In genomic region chr14:121274985-121275384, GRCm38 (mm10) we compare ENCODE assay signal across 16 mouse cellular contexts.
"Had no signal": no experiment of that assay in that cellular context is flagged by ENCODE, and none has a peak within 500 bp of the region (broad histone marks: within the 10 kb centered on the region; RNA-seq: fewer than 3 reads in every experiment).

No protein-coding gene starts in this region.

- H3K4me3 ChIP-seq: kidney, embryonic 15.5 days; liver, embryonic 13.5 days; midbrain, embryonic 12.5 days; midbrain, embryonic 15.5 days; neural tube, embryonic 12.5 days; neural tube, embryonic 15.5 days had no signal

- ATAC-seq: intestine, postnatal 0 days; lung, postnatal 0 days; midbrain, embryonic 15.5 days had no signal

- H3K4me2 ChIP-seq: kidney, embryonic 15.5 days; liver, embryonic 13.5 days; midbrain, embryonic 12.5 days; midbrain, embryonic 15.5 days; neural tube, embryonic 12.5 days; neural tube, embryonic 15.5 days had no signal

- H3K27me3 ChIP-seq: kidney, embryonic 15.5 days; liver, embryonic 13.5 days; midbrain, embryonic 12.5 days; midbrain, embryonic 15.5 days; neural tube, embryonic 12.5 days; neural tube, embryonic 15.5 days had no signal

- H3K9me3 ChIP-seq: kidney, embryonic 15.5 days; liver, embryonic 13.5 days; midbrain, embryonic 12.5 days; midbrain, embryonic 15.5 days; neural tube, embryonic 12.5 days; neural tube, embryonic 15.5 days had no signal

- H3K4me1 ChIP-seq: kidney, embryonic 15.5 days; liver, embryonic 13.5 days; midbrain, embryonic 12.5 days; midbrain, embryonic 15.5 days; neural tube, embryonic 12.5 days had no signal

- H3K9ac ChIP-seq: kidney, embryonic 15.5 days; liver, embryonic 13.5 days; midbrain, embryonic 12.5 days; midbrain, embryonic 15.5 days; neural tube, embryonic 12.5 days; neural tube, embryonic 15.5 days had no signal

- DNase-seq: kidney, adult 8-10 months; kidney, postnatal 14 days; kidney, postnatal 4 days; liver, embryonic 13.5 days; lung, adult 2 months; right cerebral cortex, adult 18-20 months; right cerebral cortex, postnatal 25 days; thymus, postnatal 25 days had no signal

- H3K27ac ChIP-seq: kidney, embryonic 15.5 days; liver, embryonic 13.5 days; macrophage; midbrain, embryonic 12.5 days; midbrain, embryonic 15.5 days; neural tube, embryonic 12.5 days; neural tube, embryonic 15.5 days had no signal
